Mouse (Mus musculus) layer of hippocampus, adult 18-20 months (tissue): Measurements from ENCODE around the gene Vmn1r79. TPM values are rescaled to one million over a fixed set of nuclear protein-coding genes. Genes with fewer than 3 reads are reported as not detected.
"Not testable (repeated sequence)": the region's sequence is repeated elsewhere in the genome, so short reads cannot be mapped to it uniquely, and the experiment has no call there.

Experiments
- DNase-seq, 2 experiments: peaks; one replicate each; pipeline ENCODE4 v3.0.0; 2022; ENCODE audit warnings: low spot score in 2 of 2
- long read RNA-seq: library from polyadenylated mRNA; stranded (forward); transcript quantifications from one replicate; pipeline ENCODE4 v2.0.0, GENCODE M21; 2021
- total RNA-seq, 2 experiments: library from RNA; stranded (reverse); gene quantifications; 2 replicates each; pipeline ENCODE4 v1.2.3; 2021

Gene Vmn1r79
- not detected for total RNA-seq
- long read RNA-seq: 0 reads

- DNase-seq: not testable (repeated sequence)
Measured at GRCm38 (mm10) chr7:12170979-12171378, at the start of gene Vmn1r79. Gene Vmn1r79, plus strand, starts transcription at chr7:12171279.

DNA sequence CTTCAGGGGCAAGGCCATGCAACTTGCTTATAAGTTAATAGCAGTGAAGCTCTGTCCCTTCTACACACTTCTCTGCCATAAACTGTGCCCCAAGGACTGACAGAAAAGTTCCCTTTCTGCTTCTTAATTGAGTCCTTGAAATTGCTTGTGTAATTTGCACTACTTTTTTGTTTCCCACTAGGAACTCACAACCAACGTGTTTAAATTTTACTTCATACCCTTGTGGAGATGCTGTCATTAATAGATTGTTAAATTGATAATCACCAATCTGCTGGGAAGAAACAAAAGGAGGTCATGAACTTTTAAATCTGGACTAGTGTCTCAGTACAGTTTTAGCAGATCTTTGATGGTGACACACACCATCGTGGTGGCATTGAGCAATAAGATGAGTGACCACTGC is 21.1 kb upstream of the Vmn1r79 start, which contains the start of gene Vmn1r78:
Gene Vmn1r78, plus strand, starts transcription at position 301 of the 400 bp plus-strand sequence.
- no peak for DNase-seq

- DNase-seq: not testable (repeated sequence)
Measured at GRCm38 (mm10) chr7:12156463-12156862, 14.6 kb upstream of the Vmn1r79 start.

- DNase-seq: not testable (repeated sequence)
Measured at GRCm38 (mm10) chr7:12172926-12173325, 1.8 kb downstream of the Vmn1r79 start.

DNA sequence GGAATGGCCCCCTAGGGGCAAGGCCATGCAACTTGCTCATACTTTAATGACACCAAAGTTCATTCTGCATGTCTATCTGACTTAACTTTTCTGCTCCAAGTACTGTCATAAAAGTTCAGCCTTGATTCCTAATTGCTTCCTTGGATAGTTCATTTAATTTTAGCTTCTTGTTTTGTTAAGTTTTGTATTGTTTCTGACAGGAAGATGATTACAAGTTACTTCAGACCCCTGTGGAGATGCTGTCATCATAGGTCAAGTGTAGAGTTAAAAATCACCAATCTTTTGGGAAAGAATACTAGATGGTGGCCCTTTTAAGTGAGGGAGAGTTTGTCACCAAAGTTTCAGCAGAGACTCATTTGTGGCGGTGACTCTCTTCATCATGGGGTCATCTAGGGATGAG is 17.9 kb downstream of the Vmn1r79 start, which contains the start of gene Vmn1r80:
Gene Vmn1r80, plus strand, starts transcription at position 301 of the 400 bp plus-strand sequence.
- DNase-seq: no peak

DNA sequence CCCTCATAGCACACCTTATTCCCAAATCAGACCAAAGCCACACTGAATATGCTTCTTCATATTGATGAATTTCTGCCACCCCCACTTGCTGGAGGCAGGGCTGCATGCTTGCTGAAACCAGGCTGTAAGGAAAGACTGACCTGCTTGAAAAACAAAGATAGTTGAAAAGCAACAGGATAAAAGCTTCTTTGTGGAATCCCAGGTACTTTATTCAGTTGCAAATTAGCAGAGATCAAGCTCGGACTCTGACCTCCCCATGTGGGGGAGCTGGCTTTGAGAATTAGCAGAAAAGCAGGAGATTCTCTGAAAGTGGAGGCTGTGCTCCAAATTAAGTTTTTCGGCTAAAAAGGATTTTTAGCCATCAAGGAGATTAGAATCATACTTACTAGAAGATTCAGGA is 33.1 kb downstream of the Vmn1r79 start:
- no peak for DNase-seq

Other genes starting within 250 kb of the Vmn1r79 start
- not detected for gene Vmn1r76, start 233.1 kb upstream of the Vmn1r79 start, total RNA-seq
- not detected for gene Vmn1r77, start 134.5 kb upstream of the Vmn1r79 start, total RNA-seq
- not detected for gene Vmn1r78, start 21.0 kb upstream of the Vmn1r79 start, total RNA-seq
- not detected for gene Vmn1r80, start 18.0 kb downstream of the Vmn1r79 start, total RNA-seq
- not detected for gene Vmn1r81, start 97.0 kb downstream of the Vmn1r79 start, total RNA-seq
- not detected for gene Vmn1r82, start 129.2 kb downstream of the Vmn1r79 start, total RNA-seq
- not detected for gene Vmn1r83, start 158.2 kb downstream of the Vmn1r79 start, total RNA-seq
- gene Vmn1r84, start 198.0 kb downstream of the Vmn1r79 start, total RNA-seq: not detected